Mouse (Mus musculus) ES-Bruce4 (cell line): ENCODE results near the gene Zfyve19.

Source experiments
- CTCF ChIP-seq: IDR thresholded peaks from one replicate; pipeline ENCODE4 v1.8.1; 2011; ENCODE audit warnings: low read depth, low read length
- EP300 ChIP-seq: IDR thresholded peaks from 2 replicates; pipeline ENCODE4 v1.6.1; 2011; ENCODE audit warnings: low read depth, low read length; ENCODE audit not compliant: insufficient read depth
- POLR2A ChIP-seq: IDR thresholded peaks from one replicate; pipeline ENCODE4 v1.8.1; 2011; ENCODE audit warnings: low read length; ENCODE audit not compliant: insufficient read depth

- TF ChIP-seq EP300 (no peak), CTCF (no peak), POLR2A (no peak)
These were observed 5.4 kb upstream of the Zfyve19 start for GRCm38 (mm10) chr2:119202914-119203453.
